Mouse (Mus musculus) myocyte (in vitro differentiated cells): ENCODE data around the gene Wdhd1. TPM values are rescaled to one million over a fixed set of nuclear protein-coding genes. Genes with fewer than 3 reads are reported as not detected.

Experiments
- H3K27me3 ChIP-seq: one replicate; pipeline ENCODE4 v1.6.1; 2011; ENCODE audit not compliant: control insufficient read depth, insufficient read depth, insufficient read length
- H3K36me3 ChIP-seq: one replicate; pipeline ENCODE4 v1.6.1; 2011; ENCODE audit not compliant: control insufficient read depth, insufficient read depth
- H3K4me2 ChIP-seq: one replicate; pipeline ENCODE4 v1.6.1; 2011; ENCODE audit warnings: low read depth, control low read depth
- H3K4me3 ChIP-seq: one replicate; pipeline ENCODE4 v1.5.1; 2011; ENCODE audit warnings: mild to moderate bottlenecking, control low read depth, moderate library complexity
- H3K79me2 ChIP-seq: one replicate; pipeline ENCODE4 v1.6.1; 2011; ENCODE audit not compliant: control insufficient read depth, insufficient read depth
- H3ac ChIP-seq: one replicate; pipeline ENCODE4 v1.6.1; 2011; ENCODE audit not compliant: control insufficient read depth, insufficient read length
- CEBPB ChIP-seq: IDR thresholded peaks from 2 replicates; pipeline ENCODE4 v1.6.1; 2011; ENCODE audit warnings: mild to moderate bottlenecking, moderate library complexity; ENCODE audit not compliant: poor library complexity, insufficient read depth, severe bottlenecking
- E2F4 ChIP-seq: IDR thresholded peaks from one replicate; pipeline ENCODE4 v1.6.1; 2011; ENCODE audit warnings: mild to moderate bottlenecking, control low read depth, moderate library complexity; ENCODE audit not compliant: insufficient read depth
- MAX ChIP-seq: IDR thresholded peaks from one replicate; pipeline ENCODE4 v1.6.1; 2011; ENCODE audit warnings: low read depth, mild to moderate bottlenecking, control low read depth
- MYOD1 ChIP-seq, 3 experiments: IDR thresholded peaks; one replicate each; pipeline ENCODE4 v1.6.1; 2011; ENCODE audit warnings: control low read depth in 2 of 3, low read depth in 2 of 3, mild to moderate bottlenecking in 2 of 3, moderate library complexity in 1 of 3; ENCODE audit not compliant: insufficient read length in 2 of 3, control insufficient read depth in 1 of 3
- MYOG ChIP-seq, 3 experiments: IDR thresholded peaks; one replicate each; pipeline ENCODE4 v1.6.1; 2011; ENCODE audit warnings: control low read depth in 2 of 3, low read depth in 2 of 3, mild to moderate bottlenecking in 2 of 3; ENCODE audit not compliant: insufficient read length in 2 of 3, control insufficient read depth in 1 of 3, insufficient read depth in 1 of 3
- POLR2A ChIP-seq: IDR thresholded peaks from one replicate; pipeline ENCODE4 v1.6.1; 2011; ENCODE audit warnings: low read depth, mild to moderate bottlenecking, control low read depth, moderate library complexity; ENCODE audit not compliant: insufficient read length
- POLR2AphosphoS2 ChIP-seq: IDR thresholded peaks from one replicate; pipeline ENCODE4 v1.6.1; 2011; ENCODE audit warnings: low read depth, control low read depth; ENCODE audit not compliant: insufficient read length
- REST ChIP-seq: IDR thresholded peaks from one replicate; pipeline ENCODE4 v1.6.1; 2011; ENCODE audit warnings: mild to moderate bottlenecking, control low read depth, moderate library complexity; ENCODE audit not compliant: insufficient read depth, insufficient read length
- SRF ChIP-seq: IDR thresholded peaks from one replicate; pipeline ENCODE4 v1.6.1; 2011; ENCODE audit warnings: low read depth; ENCODE audit not compliant: control insufficient read depth, insufficient read length
- TCF12 ChIP-seq: IDR thresholded peaks from one replicate; pipeline ENCODE4 v1.6.1; 2011; ENCODE audit warnings: mild to moderate bottlenecking, control low read depth; ENCODE audit not compliant: poor library complexity, insufficient read depth, severe bottlenecking
- TCF3 ChIP-seq: IDR thresholded peaks from one replicate; pipeline ENCODE4 v1.6.1; 2011; ENCODE audit warnings: low read depth, control low read depth; ENCODE audit not compliant: insufficient read length
- USF1 ChIP-seq: IDR thresholded peaks from one replicate; pipeline ENCODE4 v1.6.1; 2011; ENCODE audit warnings: low read depth, mild to moderate bottlenecking, control low read depth, moderate library complexity
- polyA plus RNA-seq: library from polyadenylated mRNA; unstranded; fragments of >200 nt; fragmentation: generic; extraction: Trizol; gene quantifications from one replicate; pipeline ENCODE4 v1.2.1, GENCODE M21; 2012; ENCODE audit warnings: missing spikeins

Wdhd1 gene
- polyA plus RNA-seq, 1 experiment = 2.1 TPM

- H3K4me3 ChIP-seq = no peak overlapping the region
- peak overlapping the region; percentile 66 for H3K4me2 ChIP-seq
- TF ChIP-seq TCF12 (peak; percentile 34), USF1 (no peak), MYOD1 (IDR thresholded peaks at IDR 0.05; ENCODE audit: control insufficient read depth in 1 of 3, insufficient read length in 2 of 3, low read depth in 2 of 3) (peak; percentile 65 to 75 (median 66))
- H3ac ChIP-seq = no peak overlapping the region
- H3K79me2 ChIP-seq = no peaks in the 10 kb centered on the region
- no peaks in the 10 kb centered on the region for H3K27me3 ChIP-seq
- no peaks in the 10 kb centered on the region for H3K36me3 ChIP-seq
Measured at GRCm38 (mm10) chr14:47229796-47230376, 46.8 kb downstream of the Wdhd1 start.

- Histone ChIP-seq H3K4me2 (no peak overlapping the region), H3ac (no peak overlapping the region), H3K79me2 (no peaks in the 10 kb centered on the region), H3K4me3 (no peak overlapping the region), H3K27me3 (no peaks in the 10 kb centered on the region), H3K36me3 (no peaks in the 10 kb centered on the region)
- no peak for TF ChIP-seq MYOG (IDR thresholded peaks at IDR 0.05; ENCODE audit: control insufficient read depth in 1 of 3, insufficient read depth in 1 of 3, insufficient read length in 2 of 3, low read depth in 2 of 3)
- TF ChIP-seq MYOD1 (IDR thresholded peaks at IDR 0.05; ENCODE audit: control insufficient read depth in 1 of 3, insufficient read length in 2 of 3, low read depth in 2 of 3) = no peak
- TF ChIP-seq TCF3 = no peak
- no peak for TF ChIP-seq REST
- no peak for TF ChIP-seq MAX
- TF ChIP-seq POLR2A = no peak
- no peak for TF ChIP-seq E2F4
- TF ChIP-seq USF1 = no peak
- no peak for TF ChIP-seq CEBPB
- no peak for TF ChIP-seq TCF12
- no peak for TF ChIP-seq POLR2AphosphoS2
- TF ChIP-seq SRF = no peak
Measured at GRCm38 (mm10) chr14:47225931-47226330, 50.7 kb downstream of the Wdhd1 start.

GRCm38 (mm10) chr14:47224476-47225325 lies 52.0 kb downstream of the Wdhd1 start:
- H3K4me3 ChIP-seq = no peak overlapping the region
- H3K27me3 ChIP-seq = no peaks in the 10 kb centered on the region
- no peaks in the 10 kb centered on the region for H3K79me2 ChIP-seq
- no peaks in the 10 kb centered on the region for H3K36me3 ChIP-seq
- H3K4me2 ChIP-seq = no peak overlapping the region
- H3ac ChIP-seq = no peak overlapping the region
- TF ChIP-seq MYOG (IDR thresholded peaks at IDR 0.05; ENCODE audit: control insufficient read depth in 1 of 3, insufficient read depth in 1 of 3, insufficient read length in 2 of 3, low read depth in 2 of 3) (no peak), POLR2A (no peak), MAX (no peak), POLR2AphosphoS2 (no peak), MYOD1 (IDR thresholded peaks at IDR 0.05; ENCODE audit: control insufficient read depth in 1 of 3, insufficient read length in 2 of 3, low read depth in 2 of 3) (no peak), E2F4 (no peak), TCF12 (no peak), SRF (no peak), REST (no peak), CEBPB (no peak), USF1 (no peak), TCF3 (no peak)

- H3K4me2 ChIP-seq = no peak overlapping the region
- H3K79me2 ChIP-seq = no peaks in the 10 kb centered on the region
- H3K4me3 ChIP-seq = no peak overlapping the region
- no peak for TF ChIP-seq TCF3
- no peak for TF ChIP-seq TCF12
- no peak for TF ChIP-seq MYOG (IDR thresholded peaks at IDR 0.05; ENCODE audit: control insufficient read depth in 1 of 3, insufficient read depth in 1 of 3, insufficient read length in 2 of 3, low read depth in 2 of 3)
- TF ChIP-seq CEBPB = no peak
- no peak for TF ChIP-seq USF1
- no peak for TF ChIP-seq MAX
- no peak for TF ChIP-seq E2F4
- TF ChIP-seq MYOD1 (IDR thresholded peaks at IDR 0.05; ENCODE audit: control insufficient read depth in 1 of 3, insufficient read length in 2 of 3, low read depth in 2 of 3) = no peak
- no peak for TF ChIP-seq REST
- no peak for TF ChIP-seq SRF
- no peak for TF ChIP-seq POLR2A
- TF ChIP-seq POLR2AphosphoS2 = no peak
- no peaks in the 10 kb centered on the region for H3K36me3 ChIP-seq
- H3K27me3 ChIP-seq = no peaks in the 10 kb centered on the region
- H3ac ChIP-seq = no peak overlapping the region
Measured at GRCm38 (mm10) chr14:47222631-47223450, 53.8 kb downstream of the Wdhd1 start.
